Mouse (Mus musculus): Measurements from ENCODE around the gene Gm20604.

Gm20604 gene

DNA sequence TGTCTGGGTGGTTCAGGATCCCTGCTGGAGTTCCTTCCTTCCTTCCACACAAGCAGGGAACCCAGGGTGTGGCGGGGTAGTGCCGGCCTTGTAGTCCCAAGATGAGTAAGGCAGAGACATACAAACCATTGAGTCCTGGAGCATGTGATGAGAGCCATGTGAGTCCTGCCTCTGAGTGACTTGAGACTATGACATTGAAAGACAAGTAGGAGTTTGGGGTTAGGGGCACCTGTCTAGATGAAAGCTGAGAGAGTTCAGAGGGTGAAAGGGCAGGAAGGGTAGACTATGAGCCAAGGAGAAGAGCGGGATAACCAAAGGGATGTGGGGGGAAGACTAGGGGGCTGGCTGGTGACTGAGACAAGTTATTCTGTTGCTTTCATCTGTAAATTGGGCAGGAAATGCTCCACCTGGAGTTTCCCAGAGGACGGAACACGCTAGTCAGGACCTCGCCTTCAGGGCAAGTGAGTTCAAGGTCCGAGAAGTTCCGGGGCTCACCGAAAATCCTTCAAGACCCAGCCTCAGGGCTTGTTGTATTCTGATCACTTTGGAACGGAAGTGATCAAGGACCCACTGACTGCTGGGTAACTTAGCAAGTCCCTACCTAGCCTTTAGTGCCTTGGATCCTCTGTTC, 51.5 kb downstream of the Gm20604 start:
- DNase-seq (ENCODE audit: low spot score) = no peak

DNA sequence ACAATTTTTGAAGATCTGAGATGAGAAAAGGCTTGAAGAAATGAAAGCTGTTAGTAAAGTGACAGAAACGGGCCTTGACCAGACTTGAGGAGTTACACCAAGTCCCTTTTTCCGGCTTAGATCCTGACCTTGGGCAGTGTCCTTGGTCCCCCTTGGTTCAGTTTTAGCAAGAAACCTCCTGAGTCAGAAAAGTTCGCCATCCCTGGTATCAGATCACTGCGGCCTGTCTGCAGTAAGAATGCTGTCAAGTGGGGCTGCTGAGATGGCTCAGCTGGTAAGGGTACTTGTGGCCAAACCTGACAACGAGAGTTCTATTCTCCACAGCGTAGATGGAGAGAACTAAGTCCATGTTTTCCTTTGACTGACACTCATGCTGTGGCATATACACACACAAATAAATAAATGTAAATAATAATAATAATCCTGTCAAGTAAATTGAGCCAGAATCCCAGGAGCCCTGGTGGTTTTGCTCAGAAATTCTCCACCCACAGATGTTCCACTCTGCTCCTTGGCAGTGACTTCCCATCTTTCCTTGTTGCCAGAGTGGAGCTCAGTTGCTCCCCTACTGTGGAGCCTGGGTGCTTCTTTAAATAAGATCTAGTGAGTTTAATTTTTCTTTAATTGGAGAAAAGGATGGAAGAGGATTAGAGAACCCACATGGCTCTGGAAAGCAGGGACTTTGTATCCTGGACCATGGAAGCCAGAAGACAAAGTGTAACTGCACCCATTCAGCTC, 52.4 kb downstream of the Gm20604 start:
- DNase-seq (ENCODE audit: low spot score) = no peak

GRCm38 (mm10) chr12:102705216-102705871, 53.1 kb downstream of the Gm20604 start:
- DNase-seq (ENCODE audit: low spot score) = peak; percentile 78

- DNase-seq (ENCODE audit: low spot score) = peak; percentile 51
Observed at GRCm38 (mm10) chr12:102704457-102705198, 53.8 kb downstream of the Gm20604 start, which contains the start of gene Itpk1. TSS of gene Itpk1 (minus strand) at chr12:102704930.

DNA sequence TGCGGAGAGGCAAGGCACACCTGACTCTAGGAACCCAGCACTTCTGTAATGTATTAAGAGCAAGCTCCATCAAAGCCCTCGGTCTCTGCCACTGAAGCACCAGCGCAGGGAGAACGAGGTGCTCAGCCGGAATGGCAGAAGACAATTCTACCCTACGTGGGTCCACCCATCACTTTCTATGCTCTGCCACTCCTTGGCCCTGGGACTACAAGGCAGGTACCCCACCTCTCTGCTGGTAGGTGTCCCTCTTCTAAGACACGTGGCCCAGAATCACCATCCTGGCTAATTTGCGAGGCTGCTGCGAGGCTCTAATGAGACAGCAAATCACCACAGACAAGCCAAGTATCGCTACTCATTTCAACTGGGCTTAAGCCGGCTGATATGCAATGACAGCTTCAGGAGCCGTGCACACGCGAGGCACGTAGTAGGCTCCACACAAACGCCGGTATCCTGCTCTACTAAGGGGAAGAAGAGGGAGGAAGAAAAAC, 54.5 kb downstream of the Gm20604 start:
- no peak for DNase-seq (ENCODE audit: low spot score)

GRCm38 (mm10) chr12:102703441-102703840, 55.0 kb downstream of the Gm20604 start:
- DNase-seq (ENCODE audit: low spot score) = no peak

GRCm38 (mm10) chr12:102703111-102703412, 55.4 kb downstream of the Gm20604 start:
- DNase-seq (ENCODE audit: low spot score) = no peak

GRCm38 (mm10) chr12:102702356-102703110, 55.9 kb downstream of the Gm20604 start:
- DNase-seq (ENCODE audit: low spot score) = peak; percentile 57

- no peak for DNase-seq (ENCODE audit: low spot score)
Observed at GRCm38 (mm10) chr12:102701691-102702207, 56.7 kb downstream of the Gm20604 start.

GRCm38 (mm10) chr12:102700453-102700852, 58.0 kb downstream of the Gm20604 start:
- no peak for DNase-seq (ENCODE audit: low spot score)

- DNase-seq (ENCODE audit: low spot score) = no peak
Observed at GRCm38 (mm10) chr12:102699156-102699555, 59.3 kb downstream of the Gm20604 start.

GRCm38 (mm10) chr12:102698089-102698684, 60.3 kb downstream of the Gm20604 start:
- no peak for DNase-seq (ENCODE audit: low spot score)

GRCm38 (mm10) chr12:102697381-102697780, 61.1 kb downstream of the Gm20604 start:
- no peak for DNase-seq (ENCODE audit: low spot score)

GRCm38 (mm10) chr12:102696635-102697354, 61.7 kb downstream of the Gm20604 start:
- DNase-seq (ENCODE audit: low spot score) = no peak

DNA sequence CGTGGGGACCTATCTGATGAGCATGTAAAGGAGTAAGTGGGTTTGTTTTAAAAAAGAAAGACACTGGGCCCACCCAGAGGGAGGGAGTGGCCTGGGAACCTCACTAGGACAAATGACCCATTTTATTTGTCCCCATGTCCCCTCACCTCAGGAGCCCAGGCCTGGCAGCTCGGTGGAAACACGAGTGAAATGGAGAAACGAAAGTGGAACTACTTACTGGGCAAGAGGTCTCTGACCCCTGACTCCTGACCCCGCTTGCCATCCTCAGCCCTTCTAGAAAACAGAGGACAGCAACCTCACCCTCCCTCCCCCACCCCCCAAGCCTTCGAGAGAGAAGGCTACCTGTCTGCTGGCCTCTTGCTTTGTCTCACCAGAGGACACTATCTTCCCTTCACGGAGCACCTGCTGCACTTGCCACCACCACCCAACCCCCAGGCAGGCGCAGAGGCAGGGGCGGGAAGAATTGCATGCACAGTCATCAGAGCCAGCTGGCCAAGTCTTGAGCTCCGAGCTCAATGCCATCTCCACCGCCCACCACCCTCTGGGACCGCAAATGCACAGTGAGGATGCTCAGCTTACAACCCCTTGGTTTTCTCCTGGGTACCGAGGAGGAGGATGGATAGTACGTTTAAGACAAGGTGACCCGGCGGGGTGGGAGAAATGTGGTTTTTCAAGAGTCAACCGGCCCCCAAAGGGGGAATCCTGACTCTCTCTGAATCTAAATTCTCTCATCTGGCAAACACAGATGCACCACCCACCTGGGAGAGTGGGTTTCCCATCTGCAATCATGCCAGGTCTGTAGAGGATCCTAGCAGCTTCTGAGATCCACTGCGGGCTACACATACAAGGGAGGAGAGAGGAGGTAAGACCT, 62.9 kb downstream of the Gm20604 start:
- DNase-seq (ENCODE audit: low spot score) = no peak

GRCm38 (mm10) chr12:102691761-102692160, 66.7 kb downstream of the Gm20604 start:
- no peak for DNase-seq (ENCODE audit: low spot score)
